Mouse (Mus musculus) lung, adult 2 months (tissue): ENCODE results near the gene H2-M5. TPM values are rescaled to one million over a fixed set of nuclear protein-coding genes. Genes with fewer than 3 reads are reported as not detected.
"Not testable (repeated sequence)": the region's sequence is repeated elsewhere in the genome, so short reads cannot be mapped to it uniquely, and the experiment has no call there.

Experiments
- DNase-seq: peaks from one replicate; pipeline ENCODE4 v3.0.0; 2022
- H3K4me1 ChIP-seq: fragments of 200-500 bp; 2 replicates; pipeline ENCODE4 v1.6.1; 2011; ENCODE audit warnings: low read length; ENCODE audit not compliant: control insufficient read depth, insufficient read depth
- H3K4me3 ChIP-seq: fragments of 200-500 bp; replicated peaks from 2 replicates; pipeline ENCODE3; 2011; ENCODE audit warnings: low read depth, mild to moderate bottlenecking, control low read depth, low read length; ENCODE audit errors: extremely low read depth
- CTCF ChIP-seq: fragments of 200-500 bp; IDR thresholded peaks from 2 replicates; pipeline ENCODE4 v1.5.1; 2011; ENCODE audit warnings: mild to moderate bottlenecking, low read length, control low read depth; ENCODE audit not compliant: insufficient read depth
- POLR2A ChIP-seq: fragments of 200-500 bp; IDR thresholded peaks from 2 replicates; pipeline ENCODE4 v1.6.1; 2011; ENCODE audit warnings: low read depth, mild to moderate bottlenecking, control low read depth, low read length, borderline replicate concordance; ENCODE audit errors: extremely low read depth
- WGBS: fragments of 180-500 bp; shearing (Covaris S2); methylation state at CpG from one replicate; pipeline ENCODE4 v1.1.7; 2018; 5-methylcytosine and 5-hydroxymethylcytosine counted together
- polyA plus RNA-seq: library from polyadenylated mRNA; depleted of rRNA; stranded (reverse); fragments of >200 nt; gene quantifications from 2 replicates; pipeline ENCODE4 v1.2.3, GENCODE M21; 2012; rRNA removed

Gene H2-M5
- 0.58 and 1.2 TPM in 2 replicates for polyA plus RNA-seq

DNA sequence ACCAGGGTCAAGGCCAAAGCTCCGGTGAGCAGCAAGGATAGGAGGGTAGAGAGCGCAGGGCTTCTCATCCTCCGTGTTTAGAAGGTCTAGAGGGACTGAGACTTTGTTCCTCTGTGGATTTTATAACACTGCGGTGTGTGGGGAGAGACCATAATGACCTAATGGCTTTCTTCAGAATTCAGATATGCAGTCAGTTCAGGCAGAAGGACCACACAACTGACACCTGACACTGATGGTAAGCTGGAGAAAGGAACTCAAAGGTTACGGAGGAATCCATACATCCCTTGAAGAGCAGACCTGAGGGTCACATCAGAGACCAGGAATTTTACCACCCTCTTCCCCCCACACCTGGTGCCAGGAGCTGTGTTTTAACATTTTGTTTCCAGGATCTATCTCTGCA is at the start of gene H2-M5:
Gene H2-M5, minus strand, starts transcription at position 101 of the 400 bp plus-strand sequence.
- Histone ChIP-seq H3K4me1 (no peaks in the 10 kb centered on the region), H3K4me3 (no peak within 1 kb of the TSS)
- 55% methylated on average over 5 of the region's 5 CpGs for WGBS
- no peak for TF ChIP-seq CTCF
- no peak for TF ChIP-seq POLR2A
- DNase-seq = no peak

DNA sequence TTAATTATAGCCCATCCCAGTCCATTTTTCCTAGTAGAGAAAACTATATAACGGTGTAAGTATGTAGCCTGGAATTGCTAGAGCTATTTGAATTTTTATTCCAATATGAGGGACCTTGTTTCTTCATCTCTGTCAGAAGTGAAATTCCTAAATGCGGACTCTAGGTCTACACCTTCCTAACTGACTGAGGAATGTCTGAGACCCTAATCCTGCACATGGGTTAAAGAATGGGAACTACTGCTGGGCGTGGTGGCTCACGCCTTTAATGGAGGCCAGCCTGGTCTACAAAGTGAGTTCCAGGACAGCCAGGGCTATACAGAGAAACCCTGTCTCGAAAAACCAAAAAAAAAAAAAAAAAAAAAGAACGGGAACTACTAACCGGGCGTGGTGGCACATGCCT is 39.8 kb upstream of the H2-M5 start:
- no peak for DNase-seq
- WGBS = 67% methylated on average over 8 of the region's 8 CpGs
- no peaks in the 10 kb centered on the region for H3K4me1 ChIP-seq
- no peak overlapping the region for H3K4me3 ChIP-seq
- no peak for TF ChIP-seq POLR2A
- no peak for TF ChIP-seq CTCF

DNA sequence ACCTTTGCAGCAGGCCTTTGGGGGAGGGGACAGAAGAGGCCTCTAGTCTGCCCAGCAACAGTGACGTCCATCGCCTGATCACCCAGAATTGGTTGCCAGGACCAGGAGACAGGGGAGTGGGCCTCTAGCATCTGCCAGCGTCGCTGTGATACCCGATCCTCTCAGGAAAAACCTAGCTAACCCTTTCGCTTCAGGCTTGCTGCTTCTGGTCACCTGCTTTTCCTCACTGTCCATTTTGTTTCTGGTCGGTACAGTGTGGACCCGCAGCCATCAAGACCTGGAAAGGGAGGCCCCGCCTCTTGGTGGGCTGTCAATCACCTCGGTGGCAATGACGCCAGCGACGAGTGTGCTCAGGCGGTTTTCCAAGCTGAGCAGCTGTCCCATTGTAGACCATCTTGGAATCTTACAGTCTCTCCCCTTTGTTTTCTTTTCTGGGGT is 39.4 kb upstream of the H2-M5 start:
- Histone ChIP-seq H3K4me1 (no peaks in the 10 kb centered on the region), H3K4me3 (peak overlapping the region; percentile 68)
- no peak for TF ChIP-seq CTCF
- no peak for TF ChIP-seq POLR2A
- under 1% methylated on average over 14 of the region's 14 CpGs for WGBS
- DNase-seq = peak; percentile 92

DNA sequence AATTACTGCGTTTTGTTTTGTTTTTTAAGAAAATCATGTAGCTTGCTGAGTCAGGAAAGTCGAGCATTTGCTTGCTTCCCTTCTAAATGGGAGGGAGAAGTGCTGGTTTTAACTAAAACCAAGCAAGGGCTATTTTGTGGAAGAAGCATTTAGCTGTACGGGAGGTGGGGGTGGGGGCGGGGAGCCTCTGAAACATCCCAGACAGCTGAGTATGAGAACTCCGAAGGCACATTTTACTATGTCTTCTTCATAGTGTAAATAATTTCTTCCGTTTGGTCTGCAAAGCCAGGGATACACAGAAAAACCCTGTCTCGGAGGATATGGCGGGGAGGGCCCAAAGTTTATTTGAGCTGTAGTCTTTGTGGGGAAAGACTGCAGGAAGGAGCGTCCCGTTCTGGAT is 38.9 kb upstream of the H2-M5 start:
- no peak overlapping the region for H3K4me3 ChIP-seq
- DNase-seq = no peak
- 22% methylated on average over 10 of the region's 10 CpGs for WGBS
- TF ChIP-seq CTCF (no peak), POLR2A (no peak)
- no peaks in the 10 kb centered on the region for H3K4me1 ChIP-seq

GRCm38 (mm10) chr17:37027486-37027885 is 38.1 kb upstream of the H2-M5 start:
- Histone ChIP-seq H3K4me3 (no peak overlapping the region), H3K4me1 (no peaks in the 10 kb centered on the region)
- TF ChIP-seq POLR2A (no peak), CTCF (no peak)
- no peak for DNase-seq
- 98% methylated on average over 4 of the region's 4 CpGs for WGBS

- no peak overlapping the region for H3K4me3 ChIP-seq
- DNase-seq = no peak
- no peak for TF ChIP-seq POLR2A
- TF ChIP-seq CTCF = no peak
- no peaks in the 10 kb centered on the region for H3K4me1 ChIP-seq
- 77% methylated on average over 2 of the region's 2 CpGs for WGBS
Measured at GRCm38 (mm10) chr17:37026425-37026824, 37.1 kb upstream of the H2-M5 start.

DNA sequence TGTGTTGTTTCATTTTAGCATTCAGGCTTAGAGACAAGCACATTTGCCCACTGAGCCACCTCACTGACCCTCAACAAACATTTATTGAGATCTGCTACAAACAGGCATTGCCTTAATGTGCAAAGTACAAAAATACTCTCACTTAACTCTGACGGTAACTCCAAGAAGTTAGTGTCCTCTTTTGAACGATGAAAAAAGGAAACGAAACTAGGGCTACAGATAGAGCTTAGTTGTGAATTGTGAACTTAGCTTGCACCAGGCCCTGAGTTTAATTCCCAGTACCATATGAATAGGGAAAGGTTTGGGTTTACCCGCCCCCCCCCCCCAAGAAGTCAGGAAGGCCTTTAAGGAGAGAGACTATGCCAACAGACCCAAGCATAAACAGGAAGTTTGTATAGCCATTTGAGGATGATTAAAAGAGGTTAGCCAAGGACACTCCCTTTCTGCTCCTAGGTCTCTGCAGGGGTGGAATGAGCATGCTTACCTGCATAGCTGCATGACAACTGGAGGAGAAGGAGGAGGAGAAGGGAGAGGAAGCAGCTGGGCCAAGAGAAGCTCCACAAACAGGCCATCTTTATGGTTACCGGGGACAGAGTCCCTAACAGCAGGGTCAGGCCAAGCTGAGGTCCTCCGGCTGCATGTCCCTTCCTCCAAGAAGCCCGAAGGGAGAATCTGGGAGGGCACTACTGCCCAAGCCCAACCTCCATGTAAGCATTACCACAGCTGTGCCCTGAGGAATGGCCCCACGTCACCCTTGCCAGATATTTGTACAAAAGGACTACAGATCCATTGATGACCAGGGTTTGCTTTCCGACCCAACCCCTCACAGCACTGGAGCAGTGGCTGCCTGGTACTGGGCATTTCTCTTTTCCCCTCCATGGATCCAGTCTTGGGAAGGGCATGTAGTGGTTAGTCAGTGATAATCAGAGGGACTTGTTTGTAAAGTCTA is 33.6 kb upstream of the H2-M5 start, which contains the start of gene Mog:
Gene Mog, minus strand, starts transcription at position 771 of the 949 bp plus-strand sequence.
- TF ChIP-seq CTCF (no peak), POLR2A (no peak)
- 59% methylated on average over 9 of the region's 9 CpGs for WGBS
- Histone ChIP-seq H3K4me1 (no peaks in the 10 kb centered on the region), H3K4me3 (no peak within 1 kb of the TSS)
- DNase-seq = no peak

- DNase-seq, H3K4me1 ChIP-seq, H3K4me3 ChIP-seq: not testable (repeated sequence)
- 87% methylated on average over 5 of the region's 5 CpGs for WGBS
Measured at GRCm38 (mm10) chr17:37019242-37019641, 29.9 kb upstream of the H2-M5 start.

DNA sequence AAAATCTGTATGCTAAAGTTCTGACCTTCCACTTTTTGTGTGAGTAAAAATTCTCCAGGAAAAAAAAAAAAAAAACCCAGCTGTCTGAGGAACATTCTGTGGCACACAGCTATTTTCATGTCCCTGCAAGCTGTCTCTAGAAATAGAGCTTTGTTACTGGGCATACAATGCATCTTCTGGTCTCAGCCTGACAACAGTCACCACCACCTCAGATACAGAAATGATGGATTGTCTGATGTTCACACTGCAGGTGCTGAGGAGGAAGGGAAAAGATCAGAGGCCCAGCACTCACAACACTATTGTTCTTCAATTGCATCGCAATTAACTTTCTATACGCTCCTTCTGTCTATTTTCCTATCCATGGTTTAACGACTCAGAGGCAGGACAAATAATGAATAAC is 29.0 kb upstream of the H2-M5 start:
- WGBS = 77% methylated on average over 3 of the region's 3 CpGs
- TF ChIP-seq POLR2A (no peak), CTCF (no peak)
- DNase-seq = no peak
- Histone ChIP-seq H3K4me1 (no peaks in the 10 kb centered on the region), H3K4me3 (no peak overlapping the region)

GRCm38 (mm10) chr17:37016333-37016732 is 27.0 kb upstream of the H2-M5 start:
- TF ChIP-seq CTCF = no peak
- TF ChIP-seq POLR2A = no peak
- Histone ChIP-seq H3K4me3 (no peak overlapping the region), H3K4me1 (no peaks in the 10 kb centered on the region)
- DNase-seq = no peak

- Histone ChIP-seq H3K4me1 (no peaks in the 10 kb centered on the region), H3K4me3 (no peak overlapping the region)
- no peak for DNase-seq
- TF ChIP-seq POLR2A = no peak
- TF ChIP-seq CTCF = no peak
- 65% methylated on average over 5 of the region's 5 CpGs for whole genome bisulfite sequencing
Measured at GRCm38 (mm10) chr17:37012141-37012540, 22.8 kb upstream of the H2-M5 start.
